Mouse (Mus musculus) G1E (cell line): ENCODE results near the gene Rrp1b.
"Not testable (repeated sequence)": the region's sequence is repeated elsewhere in the genome, so short reads cannot be mapped to it uniquely, and the experiment has no call there.

Experiments
- CTCF ChIP-seq: IDR thresholded peaks from 2 replicates; pipeline ENCODE4 v1.5.1; 2012; ENCODE audit warnings: low read depth, low read length, inconsistent platforms, mixed read lengths
- TAL1 ChIP-seq: conservative IDR thresholded peaks from 2 replicates; pipeline ENCODE4 v1.6.1; 2012; ENCODE audit warnings: low read depth, low read length, inconsistent platforms, mixed read lengths

DNA sequence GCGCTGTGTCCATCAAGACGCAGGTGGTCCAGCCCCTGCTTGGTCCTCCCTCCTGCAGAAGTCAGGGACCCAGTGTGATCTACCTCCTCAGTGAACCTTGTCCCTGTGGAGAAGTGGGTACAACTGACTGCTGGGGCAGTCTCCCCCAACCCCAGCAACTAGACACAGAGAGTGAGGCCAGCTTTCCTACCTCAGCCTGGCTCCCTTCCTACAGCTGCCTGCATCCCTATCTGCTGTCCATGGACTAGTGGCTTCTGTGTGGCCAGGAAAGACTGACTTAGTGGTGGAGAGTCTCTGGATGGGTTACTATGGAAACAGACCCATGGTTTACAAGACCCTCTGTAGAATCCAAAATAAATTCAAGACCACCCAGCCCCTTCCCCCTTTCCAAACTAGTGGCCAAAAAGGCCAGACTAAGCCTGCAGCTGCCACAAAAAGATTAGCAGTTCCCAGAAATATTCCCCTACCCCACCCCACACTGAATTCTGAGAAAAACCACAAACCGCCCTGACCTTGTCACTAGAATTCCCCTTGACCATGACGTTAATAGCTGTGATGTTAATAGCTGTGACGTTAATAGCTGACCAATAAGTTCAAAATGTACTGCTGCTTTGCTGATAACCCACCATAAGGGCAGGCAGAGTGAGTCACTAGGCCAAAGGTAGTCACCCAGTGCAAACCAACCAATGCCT, 72.6 kb downstream of the Rrp1b start:
- not testable (repeated sequence) for TF ChIP-seq CTCF
- TF ChIP-seq TAL1: peak; percentile 86
